In the genomic region with DNA sequence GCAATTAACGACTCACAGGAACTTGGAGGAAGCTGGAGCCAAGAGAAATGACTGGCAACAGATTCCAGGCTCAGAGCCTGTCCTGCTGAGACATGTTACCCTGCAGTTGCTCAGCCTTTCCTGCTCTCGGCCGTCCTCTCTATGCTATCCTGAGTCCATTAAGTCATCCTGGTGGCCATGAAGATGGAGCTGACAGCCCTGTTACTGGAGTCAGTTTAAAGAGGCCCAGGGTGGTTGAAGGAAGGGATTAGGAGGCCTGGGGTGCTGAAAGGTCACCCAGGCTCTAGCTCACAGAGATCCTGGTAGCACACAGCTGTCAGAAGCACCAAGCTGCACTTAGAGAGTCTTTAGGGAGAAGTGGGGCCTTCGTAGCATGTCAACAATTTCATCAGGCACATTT, we compare ENCODE assay signal across 14 mouse cellular contexts. TPM values are rescaled to one million over a fixed set of nuclear protein-coding genes. Genes with fewer than 3 reads are reported as not detected.
DNase-seq lines count a peak whose midpoint lies in the region; ATAC-seq lines count a peak whose summit lies in the region.
"Had no signal": no experiment of that assay in that cellular context is flagged by ENCODE, and none has a peak within 500 bp of the region (broad histone marks: within the 10 kb centered on the region; RNA-seq: fewer than 3 reads in every experiment).

No protein-coding gene starts in this region.

- H3K4me2 ChIP-seq in midbrain, embryonic 15.5 days, result peak overlapping the region; percentile 70
- no peak overlapping the region for H3K4me2 ChIP-seq in heart, embryonic 12.5 days
- H3K4me2 ChIP-seq: embryonic facial prominence, embryonic 13.5 days had no signal

- ATAC-seq in common myeloid progenitor, adult 5-6 weeks (replicated peaks; ENCODE audit: low read depth, poor library complexity, severe bottlenecking), result 0 out of 2 replicates have a peak, but pooled peaks have one; percentile 36
- no peak for ATAC-seq in midbrain, embryonic 15.5 days (replicated peaks)
- no peak for ATAC-seq in heart, embryonic 12.5 days (ENCODE audit: insufficient number of reproducible peaks, low FRiP score)

- H3K9me3 ChIP-seq in midbrain, embryonic 15.5 days, result no peaks in the 10 kb centered on the region
- no peaks in the 10 kb centered on the region for H3K9me3 ChIP-seq in heart, embryonic 12.5 days (replicated peaks)
- H3K9me3 ChIP-seq: embryonic facial prominence, embryonic 13.5 days had no signal

- WGBS in midbrain, embryonic 15.5 days, result 14% methylated on average over 4 of the region's 4 CpGs
- 16% methylated on average over 4 of the region's 4 CpGs for WGBS in heart, embryonic 12.5 days

- peaks cover 24% of the 10 kb centered on the region for H3K4me1 ChIP-seq in midbrain, embryonic 15.5 days
- peaks cover 4% of the 10 kb centered on the region for H3K4me1 ChIP-seq in heart, embryonic 12.5 days (replicated peaks)
- H3K4me1 ChIP-seq: embryonic facial prominence, embryonic 13.5 days had no signal

- no peaks in the 10 kb centered on the region for H3K27me3 ChIP-seq in midbrain, embryonic 15.5 days (replicated peaks)
- H3K27me3 ChIP-seq in heart, embryonic 12.5 days (replicated peaks), result no peaks in the 10 kb centered on the region
- H3K27me3 ChIP-seq: embryonic facial prominence, embryonic 13.5 days had no signal

- peak; percentile 71 to 74 for DNase-seq in cerebellum, postnatal 14 days
- DNase-seq in cerebellum, adult 11 months, result no peak
- DNase-seq in forelimb bud, embryonic 11.5 days (ENCODE audit: low read depth, low spot score), result peak; percentile 12
- DNase-seq in gastrocnemius, postnatal 36 days, result no peak
- DNase-seq in adrenal gland, adult 18-20 months (ENCODE audit: low spot score in 2 of 2), result no peak
- DNase-seq: kidney, adult 8-10 months; liver; lung, postnatal 4 days; right cerebral cortex, postnatal 4 days had no signal

- 0 out of 2 replicates have a peak overlapping the region, but pooled peaks have one; percentile 15 for H3K27ac ChIP-seq in midbrain, embryonic 15.5 days
- H3K27ac ChIP-seq in heart, embryonic 12.5 days (ENCODE audit: poor library complexity, severe bottlenecking), result no peak overlapping the region
- H3K27ac ChIP-seq: embryonic facial prominence, embryonic 13.5 days had no signal

- H3K4me3 ChIP-seq in midbrain, embryonic 15.5 days, result peak overlapping the region; percentile 40
- H3K4me3 ChIP-seq in heart, embryonic 12.5 days, result no peak overlapping the region
- H3K4me3 ChIP-seq: embryonic facial prominence, embryonic 13.5 days had no signal

- H3K36me3 ChIP-seq in midbrain, embryonic 15.5 days (replicated peaks), result no peaks in the 10 kb centered on the region
- H3K36me3 ChIP-seq in heart, embryonic 12.5 days, result no peaks in the 10 kb centered on the region
- H3K36me3 ChIP-seq: embryonic facial prominence, embryonic 13.5 days; G1E had no signal

- peak overlapping the region; percentile 48 for H3K9ac ChIP-seq in midbrain, embryonic 15.5 days
- no peak overlapping the region for H3K9ac ChIP-seq in heart, embryonic 12.5 days
- H3K9ac ChIP-seq: embryonic facial prominence, embryonic 13.5 days had no signal

- intact Hi-C loops in gastrocnemius, postnatal 36 days (cut with DNase I), result loop anchor here (2.0 to 10.0 kb wide), 2 partner anchors 153 to 419 kb away; no protein-coding TSS in a partner anchor

RNA-seq across cellular contexts. Expression of a gene that starts 3.5 kb away (rescaled TPM):
- not detected in 2 replicates for total RNA-seq in common myeloid progenitor, adult 5-6 weeks (2017)
- polyA plus RNA-seq in midbrain, embryonic 15.5 days (2015; fragmentation: Nextera tagmentation; extraction: Ambion mirVana), result 63.0 and 71.7 TPM in 2 replicates
- 0.09 and 0.14 TPM in 2 replicates for polyA plus RNA-seq in heart, embryonic 12.5 days (2016; fragmentation: Nextera tagmentation; extraction: Ambion mirVana)
- under 1 TPM; 0.13 to 0.27 TPM for total RNA-seq in gastrocnemius, postnatal 36 days (2021)
- total RNA-seq in adrenal gland, adult 18-20 months (2021), result 1 to 10 TPM; 4.4 to 5.5 TPM
- polyA plus RNA-seq: G1E had no signal

RNA-seq across cellular contexts. Expression of a gene that starts 56.7 kb away (rescaled TPM):
- 0.41 TPM in 1 of 2 replicates, not detected in the other for total RNA-seq in common myeloid progenitor, adult 5-6 weeks (2017)
- 43.6 and 47.5 TPM in 2 replicates for polyA plus RNA-seq in midbrain, embryonic 15.5 days (2015; fragmentation: Nextera tagmentation; extraction: Ambion mirVana)
- polyA plus RNA-seq in heart, embryonic 12.5 days (2016; fragmentation: Nextera tagmentation; extraction: Ambion mirVana), result 1.1 and 1.5 TPM in 2 replicates
- total RNA-seq in gastrocnemius, postnatal 36 days (2021), result under 1 TPM; 0.35 to 0.54 TPM
- under 1 TPM; 0.80 to 0.83 TPM for total RNA-seq in adrenal gland, adult 18-20 months (2021)
- polyA plus RNA-seq: G1E had no signal

Comparison
In these comparisons a context has a peak if more than half of its experiments do, and no peak if none do; other contexts are left out.
1. DNase-seq: peak in cerebellum, postnatal 14 days (2 of 2) and forelimb bud, embryonic 11.5 days (single experiment); none in cerebellum, adult 11 months (single experiment), gastrocnemius, postnatal 36 days (0 of 2) and adrenal gland, adult 18-20 months (0 of 2).